Mouse (Mus musculus): ENCODE data around the gene Dctpp1. TPM values are rescaled to one million over a fixed set of nuclear protein-coding genes. Genes with fewer than 3 reads are reported as not detected.
A peak's percentile ranks its signal among the peaks of the same experiment; 100 is the strongest.

Gene Dctpp1
- polyA plus RNA-seq, 1 experiment from 2014 or later = 147 TPM

DNA sequence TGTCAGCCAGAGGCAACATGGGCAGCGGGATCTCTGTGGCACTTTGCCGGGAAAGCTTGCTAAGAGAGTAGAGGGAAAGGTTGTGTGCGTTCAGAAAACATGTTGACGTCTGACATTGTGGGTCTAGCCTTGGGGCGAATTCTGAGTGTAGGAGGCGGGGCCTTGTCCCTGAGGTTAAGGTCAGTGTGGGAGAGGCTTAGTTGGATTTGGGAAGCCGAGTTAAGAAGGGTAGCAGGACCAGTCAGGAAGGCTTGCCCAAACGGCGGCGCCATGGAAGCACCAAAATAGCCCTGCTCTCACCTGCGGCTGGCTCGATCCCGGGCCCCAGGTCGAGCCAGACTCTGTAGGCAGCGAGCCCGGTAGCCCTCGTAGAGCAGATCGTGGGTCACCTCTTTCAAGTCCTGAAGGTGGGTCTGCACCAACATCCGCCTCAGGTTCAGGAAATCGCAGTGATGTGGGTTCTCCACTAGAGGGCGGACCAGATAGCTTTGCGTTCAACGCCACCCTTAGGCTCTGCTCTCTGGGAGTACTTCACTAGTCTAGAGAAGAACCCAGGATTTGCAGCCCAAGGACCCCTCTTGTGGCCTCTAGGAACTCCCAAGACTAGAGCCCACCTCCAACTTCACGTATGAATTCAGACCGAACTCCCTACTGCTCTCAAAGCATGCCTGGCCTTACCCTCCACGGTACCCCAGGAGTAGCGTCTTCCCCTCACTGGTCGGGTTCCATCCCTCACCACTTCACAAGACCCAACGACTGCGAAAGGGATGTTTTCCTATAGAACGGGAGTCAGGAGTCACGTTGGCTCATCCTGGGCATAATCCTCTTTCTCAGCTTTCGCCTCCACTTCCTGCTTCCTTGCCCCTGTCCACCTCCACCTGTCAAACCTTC lies 45.3 kb downstream of the Dctpp1 start:
- no peaks in the 10 kb centered on the region for H3K27me3 ChIP-seq (ENCODE audit: control insufficient read depth, insufficient read depth, low read depth, low read length)
- ATAC-seq (ENCODE audit: low read depth) = peak; percentile 53; the same call in 1 of the 2 replicates

GRCm38 (mm10) chr7:127214521-127214920 lies 46.0 kb downstream of the Dctpp1 start:
- Histone ChIP-seq H3K9ac (ENCODE audit: low read length) (peak overlapping the region; percentile 72), H3K27ac (ENCODE audit: low read length) (no peak overlapping the region), H3K4me2 (ENCODE audit: low read depth, low read length) (peak overlapping the region; percentile 70), H3K4me1 (replicated peaks; ENCODE audit: control insufficient read depth, insufficient read depth, low read length) (peaks cover 5% of the 10 kb centered on the region), H3K27me3 (ENCODE audit: control insufficient read depth, insufficient read depth, low read depth, low read length) (no peaks in the 10 kb centered on the region), H3K9me3 (ENCODE audit: control insufficient read depth, low read length) (no peaks in the 10 kb centered on the region), H3K36me3 (ENCODE audit: control insufficient read depth, insufficient read depth, low read length) (no peaks in the 10 kb centered on the region), H3K4me3 (ENCODE audit: low read length) (peak overlapping the region; percentile 40)
- 47% methylated on average over 21 of the region's 21 CpGs for WGBS
- ATAC-seq (ENCODE audit: low read depth) = no peak

More for the DNA sequence above, 45.3 kb downstream of the Dctpp1 start:
- no peak overlapping the region for H3K27ac ChIP-seq (ENCODE audit: low read length)
- H3K9me3 ChIP-seq (ENCODE audit: control insufficient read depth, low read length) = no peaks in the 10 kb centered on the region
- H3K4me3 ChIP-seq (ENCODE audit: low read length) = peak overlapping the region; percentile 40
- peak overlapping the region; percentile 70 for H3K4me2 ChIP-seq (ENCODE audit: low read depth, low read length)
- H3K4me1 ChIP-seq (replicated peaks; ENCODE audit: control insufficient read depth, insufficient read depth, low read length) = peaks cover 3% of the 10 kb centered on the region; the same call in 1 of the 2 replicates
- WGBS = 26% methylated on average over 33 of the region's 33 CpGs
- no peaks in the 10 kb centered on the region for H3K36me3 ChIP-seq (ENCODE audit: control insufficient read depth, insufficient read depth, low read length)
- peak overlapping the region; percentile 72 for H3K9ac ChIP-seq (ENCODE audit: low read length)

- H3K4me3 ChIP-seq (ENCODE audit: low read length) = no peak overlapping the region
These were observed 46.6 kb downstream of the Dctpp1 start for GRCm38 (mm10) chr7:127213930-127214329.

DNA sequence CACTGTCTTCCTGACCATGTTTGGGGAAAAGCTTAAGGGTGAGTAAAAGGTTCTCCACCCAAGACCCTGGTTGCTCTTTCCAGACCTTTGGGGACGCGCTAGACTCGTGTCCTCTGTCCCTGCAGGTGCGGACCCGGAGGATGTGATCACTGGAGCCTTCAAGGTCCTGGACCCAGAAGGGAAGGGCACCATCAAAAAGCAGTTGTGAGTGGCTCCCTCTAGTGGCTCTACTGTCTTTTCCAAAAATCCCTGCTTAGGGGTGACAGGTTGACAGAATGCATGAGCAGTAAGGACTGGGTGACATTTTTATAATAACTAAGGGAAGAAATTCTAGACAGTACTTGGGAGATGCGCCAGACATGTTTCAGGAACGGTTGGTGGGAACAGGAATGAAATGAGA lies 47.0 kb downstream of the Dctpp1 start:
- Histone ChIP-seq H3K9me3 (ENCODE audit: control insufficient read depth, low read length) (no peaks in the 10 kb centered on the region), H3K36me3 (ENCODE audit: control insufficient read depth, insufficient read depth, low read length) (no peaks in the 10 kb centered on the region), H3K4me3 (ENCODE audit: low read length) (no peak overlapping the region), H3K9ac (ENCODE audit: low read length) (no peak overlapping the region), H3K27me3 (ENCODE audit: control insufficient read depth, insufficient read depth, low read depth, low read length) (no peaks in the 10 kb centered on the region), H3K4me1 (replicated peaks; ENCODE audit: control insufficient read depth, insufficient read depth, low read length) (peaks cover 7% of the 10 kb centered on the region), H3K27ac (ENCODE audit: low read length) (no peak overlapping the region), H3K4me2 (ENCODE audit: low read depth, low read length) (no peak overlapping the region)
- WGBS = 41% methylated on average over 7 of the region's 7 CpGs
- ATAC-seq (ENCODE audit: low read depth) = no peak

More at GRCm38 (mm10) chr7:127213930-127214329, 46.6 kb downstream of the Dctpp1 start:
- Histone ChIP-seq H3K27ac (ENCODE audit: low read length) (no peak overlapping the region), H3K9ac (ENCODE audit: low read length) (no peak overlapping the region), H3K4me1 (replicated peaks; ENCODE audit: control insufficient read depth, insufficient read depth, low read length) (peaks cover 7% of the 10 kb centered on the region), H3K27me3 (ENCODE audit: control insufficient read depth, insufficient read depth, low read depth, low read length) (no peaks in the 10 kb centered on the region), H3K4me2 (ENCODE audit: low read depth, low read length) (no peak overlapping the region), H3K9me3 (ENCODE audit: control insufficient read depth, low read length) (no peaks in the 10 kb centered on the region), H3K36me3 (ENCODE audit: control insufficient read depth, insufficient read depth, low read length) (no peaks in the 10 kb centered on the region)
- WGBS = 54% methylated on average over 12 of the region's 12 CpGs
- ATAC-seq (ENCODE audit: low read depth) = no peak

GRCm38 (mm10) chr7:127212432-127213250 lies 47.9 kb downstream of the Dctpp1 start:
- 84% methylated on average over 12 of the region's 12 CpGs for WGBS
- Histone ChIP-seq H3K9ac (ENCODE audit: low read length) (no peak overlapping the region), H3K27me3 (ENCODE audit: control insufficient read depth, insufficient read depth, low read depth, low read length) (no peaks in the 10 kb centered on the region), H3K4me1 (replicated peaks; ENCODE audit: control insufficient read depth, insufficient read depth, low read length) (peaks cover 7% of the 10 kb centered on the region), H3K27ac (ENCODE audit: low read length) (no peak overlapping the region), H3K4me3 (ENCODE audit: low read length) (no peak overlapping the region), H3K9me3 (ENCODE audit: control insufficient read depth, low read length) (no peaks in the 10 kb centered on the region), H3K4me2 (ENCODE audit: low read depth, low read length) (no peak overlapping the region), H3K36me3 (ENCODE audit: control insufficient read depth, insufficient read depth, low read length) (no peaks in the 10 kb centered on the region)
- ATAC-seq (ENCODE audit: low read depth) = no peak

GRCm38 (mm10) chr7:127211014-127211745 lies 49.3 kb downstream of the Dctpp1 start:
- no peak for ATAC-seq (ENCODE audit: low read depth)
- no peaks in the 10 kb centered on the region for H3K36me3 ChIP-seq (ENCODE audit: control insufficient read depth, insufficient read depth, low read length)
- 73% methylated on average over 5 of the region's 5 CpGs for WGBS

GRCm38 (mm10) chr7:127210266-127210665 lies 50.2 kb downstream of the Dctpp1 start:
- 93% methylated on average over 4 of the region's 4 CpGs for WGBS
- ATAC-seq (ENCODE audit: low read depth) = no peak

More at GRCm38 (mm10) chr7:127211014-127211745, 49.3 kb downstream of the Dctpp1 start:
- H3K27ac ChIP-seq (ENCODE audit: low read length) = no peak overlapping the region
- no peak overlapping the region for H3K9ac ChIP-seq (ENCODE audit: low read length)
- no peak overlapping the region for H3K4me2 ChIP-seq (ENCODE audit: low read depth, low read length)
- H3K4me1 ChIP-seq (replicated peaks; ENCODE audit: control insufficient read depth, insufficient read depth, low read length) = peaks cover 14% of the 10 kb centered on the region
- no peaks in the 10 kb centered on the region for H3K9me3 ChIP-seq (ENCODE audit: control insufficient read depth, low read length)
- no peaks in the 10 kb centered on the region for H3K27me3 ChIP-seq (ENCODE audit: control insufficient read depth, insufficient read depth, low read depth, low read length)
- H3K4me3 ChIP-seq (ENCODE audit: low read length) = no peak overlapping the region

DNA sequence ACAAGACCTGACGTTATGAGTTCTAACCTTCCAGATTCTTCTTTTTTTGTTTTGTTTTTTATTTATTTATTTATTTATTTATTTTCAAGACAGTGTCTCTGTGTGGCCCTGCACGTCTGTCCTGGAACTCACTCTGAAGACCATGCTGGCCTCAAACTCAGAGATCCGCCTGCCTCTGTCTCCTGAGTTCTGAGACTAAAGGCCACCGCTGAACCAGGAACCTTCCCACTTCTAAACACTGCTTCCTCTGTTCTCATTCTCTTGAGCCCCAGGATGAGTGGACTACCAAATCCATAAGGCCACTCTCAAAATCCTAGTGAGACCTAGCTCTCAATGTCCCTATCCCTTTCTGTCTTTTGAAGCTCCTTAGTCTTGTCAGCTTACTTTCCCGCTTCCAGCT lies 50.7 kb downstream of the Dctpp1 start:
- Histone ChIP-seq H3K4me3 (ENCODE audit: low read length) (no peak overlapping the region), H3K27ac (ENCODE audit: low read length) (no peak overlapping the region), H3K4me1 (replicated peaks; ENCODE audit: control insufficient read depth, insufficient read depth, low read length) (peaks cover 15% of the 10 kb centered on the region), H3K9me3 (ENCODE audit: control insufficient read depth, low read length) (no peaks in the 10 kb centered on the region), H3K9ac (ENCODE audit: low read length) (no peak overlapping the region; the same call in 1 of the 2 replicates), H3K27me3 (ENCODE audit: control insufficient read depth, insufficient read depth, low read depth, low read length) (no peaks in the 10 kb centered on the region), H3K4me2 (ENCODE audit: low read depth, low read length) (no peak overlapping the region), H3K36me3 (ENCODE audit: control insufficient read depth, insufficient read depth, low read length) (0 out of 2 replicates have a peak, but pooled peaks cover 3% of the 10 kb centered on the region)
- 75% methylated on average over 5 of the region's 5 CpGs for WGBS
- ATAC-seq (ENCODE audit: low read depth) = no peak

More at GRCm38 (mm10) chr7:127210266-127210665, 50.2 kb downstream of the Dctpp1 start:
- Histone ChIP-seq H3K36me3 (ENCODE audit: control insufficient read depth, insufficient read depth, low read length) (no peaks in the 10 kb centered on the region), H3K4me3 (ENCODE audit: low read length) (no peak overlapping the region), H3K9me3 (ENCODE audit: control insufficient read depth, low read length) (no peaks in the 10 kb centered on the region), H3K4me1 (replicated peaks; ENCODE audit: control insufficient read depth, insufficient read depth, low read length) (peaks cover 16% of the 10 kb centered on the region), H3K4me2 (ENCODE audit: low read depth, low read length) (no peak overlapping the region), H3K27me3 (ENCODE audit: control insufficient read depth, insufficient read depth, low read depth, low read length) (no peaks in the 10 kb centered on the region), H3K27ac (ENCODE audit: low read length) (no peak overlapping the region), H3K9ac (ENCODE audit: low read length) (no peak overlapping the region)
